Mouse (Mus musculus) CH12.LX (cell line): Measurements from ENCODE around the gene Cdc34. TPM values are rescaled to one million over a fixed set of nuclear protein-coding genes. Genes with fewer than 3 reads are reported as not detected.

Experiments used
- DNase-seq: peaks from one replicate; pipeline ENCODE4 v3.0.0-alpha.2; 2013; ENCODE audit errors: extremely low read depth
- H3K27ac ChIP-seq: 2 replicates; pipeline ENCODE4 v1.5.1; 2012; ENCODE audit warnings: low read depth, mild to moderate bottlenecking, control low read depth, moderate library complexity; ENCODE audit not compliant: insufficient read depth
- H3K27me3 ChIP-seq: replicated peaks from 2 replicates; pipeline ENCODE3; 2012; ENCODE audit warnings: inconsistent platforms
- H3K36me3 ChIP-seq, 2 experiments: replicated peaks in 1 of 2; 2 replicates each; pipeline versions ENCODE3 to v1.6.1; 2012; ENCODE audit warnings: inconsistent platforms in 1 of 2, low read length in 1 of 2, mild to moderate bottlenecking in 1 of 2, mixed read lengths in 1 of 2, moderate library complexity in 1 of 2; ENCODE audit not compliant: control insufficient read depth in 1 of 2, insufficient read depth in 1 of 2
- H3K4me1 ChIP-seq, 2 experiments: 2 replicates each; pipeline ENCODE4 v1.6.1; 2012; ENCODE audit warnings: inconsistent platforms in 1 of 2, moderate library complexity in 1 of 2; ENCODE audit not compliant: insufficient read depth in 2 of 2, control insufficient read depth in 1 of 2
- H3K4me2 ChIP-seq: 2 replicates; pipeline ENCODE4 v1.6.1; 2012; ENCODE audit warnings: low read depth, mild to moderate bottlenecking, control low read depth; ENCODE audit not compliant: poor library complexity, insufficient read depth, severe bottlenecking
- H3K4me3 ChIP-seq, 3 experiments: fragments of 150-350 bp in 1 of 3; sonication (generic) in 1 of 3; replicated peaks in 1 of 3; 2 replicates each; pipeline versions ENCODE3 to v1.5.1; 2011 to 2012; ENCODE audit warnings: low read depth in 2 of 3, low read length in 2 of 3, mild to moderate bottlenecking in 2 of 3, moderate library complexity in 2 of 3, control low read depth in 1 of 3, improper control_type of control experiment in 1 of 3, inconsistent platforms in 1 of 3, mixed read lengths in 1 of 3; ENCODE audit not compliant: poor library complexity in 1 of 3
- H3K79me2 ChIP-seq: replicated peaks from 2 replicates; pipeline ENCODE4 v1.6.1; 2012; ENCODE audit warnings: mild to moderate bottlenecking, moderate library complexity; ENCODE audit not compliant: control insufficient read depth, poor library complexity, insufficient read depth, severe bottlenecking; ENCODE audit errors: extremely low read depth
- H3K9ac ChIP-seq: 2 replicates; pipeline ENCODE4 v1.6.1; 2012; ENCODE audit warnings: low read depth, mild to moderate bottlenecking, control low read depth, moderate library complexity; ENCODE audit not compliant: insufficient read depth
- H3K9me3 ChIP-seq: replicated peaks from 2 replicates; pipeline ENCODE3; 2012; ENCODE audit warnings: low read length, inconsistent platforms, mixed read lengths
- BHLHE40 ChIP-seq: IDR thresholded peaks from 2 replicates; pipeline ENCODE4 v1.6.1; 2011; ENCODE audit warnings: mild to moderate bottlenecking, low read depth, low read length, improper control_type of control experiment
- CHD1 ChIP-seq: IDR thresholded peaks from 2 replicates; pipeline ENCODE4 v1.6.1; 2012; ENCODE audit warnings: low read depth, low read length, improper control_type of control experiment, inconsistent platforms
- CHD2 ChIP-seq: IDR thresholded peaks from 2 replicates; pipeline ENCODE4 v1.6.1; 2011; ENCODE audit warnings: low read length, improper control_type of control experiment
- CTCF ChIP-seq, 2 experiments: IDR thresholded peaks in 1 of 2; conservative IDR thresholded peaks in 1 of 2; 2 replicates each; pipeline ENCODE4 v1.5.1; 2011 to 2012; ENCODE audit warnings: low read depth in 2 of 2, low read length in 2 of 2, improper control_type of control experiment in 1 of 2, inconsistent platforms in 1 of 2, mild to moderate bottlenecking in 1 of 2, moderate library complexity in 1 of 2
- EP300 ChIP-seq: IDR thresholded peaks from 2 replicates; pipeline ENCODE4 v1.6.1; 2011; ENCODE audit warnings: low read length, improper control_type of control experiment
- ETS1 ChIP-seq: conservative IDR thresholded peaks from 2 replicates; pipeline ENCODE4 v1.6.1; 2012; ENCODE audit warnings: low read depth, mild to moderate bottlenecking, inconsistent platforms, low read length, improper control_type of control experiment, moderate library complexity
- HCFC1 ChIP-seq: IDR thresholded peaks from 2 replicates; pipeline ENCODE4 v1.6.1; 2012; ENCODE audit warnings: low read depth, mild to moderate bottlenecking, inconsistent platforms, low read length, improper control_type of control experiment
- IRF4 ChIP-seq: IDR thresholded peaks from 2 replicates; pipeline ENCODE4 v1.6.1; 2014; ENCODE audit warnings: low read depth, mild to moderate bottlenecking, inconsistent platforms, low read length, improper control_type of control experiment
- JUN ChIP-seq: IDR thresholded peaks from 2 replicates; pipeline ENCODE4 v1.6.1; 2011; ENCODE audit warnings: low read depth, mild to moderate bottlenecking, low read length, improper control_type of control experiment, moderate library complexity; ENCODE audit not compliant: insufficient read depth
- JUND ChIP-seq: conservative IDR thresholded peaks from 2 replicates; pipeline ENCODE4 v1.6.1; 2011; ENCODE audit warnings: low read depth, low read length, improper control_type of control experiment
- KAT2A ChIP-seq: IDR thresholded peaks from 2 replicates; pipeline ENCODE4 v1.6.1; 2012; ENCODE audit warnings: low read length, improper control_type of control experiment, inconsistent platforms; ENCODE audit not compliant: insufficient replicate concordance
- MAFK ChIP-seq: IDR thresholded peaks from 2 replicates; pipeline ENCODE4 v1.6.1; 2011; ENCODE audit warnings: low read length, improper control_type of control experiment; ENCODE audit not compliant: insufficient replicate concordance
- MAX ChIP-seq: IDR thresholded peaks from 2 replicates; pipeline ENCODE4 v1.6.1; 2011; ENCODE audit warnings: low read length, improper control_type of control experiment
- MAZ ChIP-seq: IDR thresholded peaks from 2 replicates; pipeline ENCODE4 v1.6.1; 2012; ENCODE audit warnings: low read depth, mild to moderate bottlenecking, inconsistent platforms, low read length, improper control_type of control experiment, moderate library complexity
- MEF2A ChIP-seq: IDR thresholded peaks from 2 replicates; pipeline ENCODE4 v1.6.1; 2014; ENCODE audit warnings: low read depth, mild to moderate bottlenecking, inconsistent platforms, low read length, improper control_type of control experiment, borderline replicate concordance
- MXI1 ChIP-seq: IDR thresholded peaks from 2 replicates; pipeline ENCODE4 v1.6.1; 2011; ENCODE audit warnings: mild to moderate bottlenecking, low read depth, low read length, improper control_type of control experiment
- MYC ChIP-seq: IDR thresholded peaks from 2 replicates; pipeline ENCODE4 v1.6.1; 2011; ENCODE audit warnings: low read depth, mild to moderate bottlenecking, improper control_type of control experiment, low read length
- NELFE ChIP-seq: IDR thresholded peaks from 2 replicates; pipeline ENCODE4 v1.6.1; 2011; ENCODE audit warnings: low read depth, low read length, improper control_type of control experiment
- NRF1 ChIP-seq: IDR thresholded peaks from 2 replicates; pipeline ENCODE4 v1.6.1; 2014; ENCODE audit warnings: low read depth, mild to moderate bottlenecking, inconsistent platforms, low read length, improper control_type of control experiment, moderate library complexity
- PAX5 ChIP-seq: IDR thresholded peaks from 2 replicates; pipeline ENCODE4 v1.6.1; 2012; ENCODE audit warnings: low read length, inconsistent platforms, mixed read lengths
- POLR2A ChIP-seq: IDR thresholded peaks from 2 replicates; pipeline ENCODE4 v1.6.1; 2011; ENCODE audit warnings: low read depth, mild to moderate bottlenecking, improper control_type of control experiment, low read length
- RAD21 ChIP-seq: IDR thresholded peaks from 2 replicates; pipeline ENCODE4 v1.6.1; 2011; ENCODE audit warnings: low read depth, mild to moderate bottlenecking, low read length, improper control_type of control experiment, moderate library complexity
- RCOR1 ChIP-seq: conservative IDR thresholded peaks from 2 replicates; pipeline ENCODE4 v1.6.1; 2012; ENCODE audit warnings: low read depth, mild to moderate bottlenecking, inconsistent platforms, low read length, improper control_type of control experiment
- SIN3A ChIP-seq: IDR thresholded peaks from 2 replicates; pipeline ENCODE4 v1.6.1; 2012; ENCODE audit warnings: low read length, improper control_type of control experiment, inconsistent platforms
- SMC3 ChIP-seq: IDR thresholded peaks from 2 replicates; pipeline ENCODE4 v1.6.1; 2011; ENCODE audit warnings: low read depth, low read length, improper control_type of control experiment
- TCF12 ChIP-seq: IDR thresholded peaks from 2 replicates; pipeline ENCODE4 v1.6.1; 2014; ENCODE audit warnings: low read depth, mild to moderate bottlenecking, inconsistent platforms, low read length, improper control_type of control experiment
- ZC3H11A ChIP-seq: IDR thresholded peaks from 2 replicates; pipeline ENCODE4 v1.6.1; 2012; ENCODE audit warnings: low read depth, mild to moderate bottlenecking, inconsistent platforms, low read length, improper control_type of control experiment
- ZKSCAN1 ChIP-seq: IDR thresholded peaks from 2 replicates; pipeline ENCODE4 v1.6.1; 2012; ENCODE audit warnings: low read depth, inconsistent platforms, low read length, improper control_type of control experiment, borderline replicate concordance
- ZMIZ1 ChIP-seq: IDR thresholded peaks from 2 replicates; pipeline ENCODE4 v1.6.1; 2012; ENCODE audit warnings: low read depth, mild to moderate bottlenecking, inconsistent platforms, low read length, improper control_type of control experiment
- ZNF384 ChIP-seq: IDR thresholded peaks from 2 replicates; pipeline ENCODE4 v1.6.1; 2012; ENCODE audit warnings: low read depth, low read length, improper control_type of control experiment, inconsistent platforms
- dilution Hi-C: fragments of 300-500 bp; cut with MboI; formaldehyde crosslinking; loops from 2 replicates; pipeline ENCODE4 v1.14.3; 2020; ENCODE audit warnings: low sequenced_read_pairs; ENCODE audit not compliant: extremely low pct_unique_long_range_greater_than_20kb, extremely low pct_ligation_motif_present
- in situ Hi-C: fragments of 300-500 bp; cut with MboI; formaldehyde crosslinking; loops from 3 replicates; pipeline ENCODE4 v1.14.3; 2019; ENCODE audit warnings: low sequenced_read_pairs, low pct_ligation_motif_present, low pct_unique_long_range_greater_than_20kb, mixed read lengths
- polyA plus RNA-seq: library from polyadenylated mRNA; unstranded; fragments of >175 nt; gene quantifications from 2 replicates; pipeline ENCODE4 v1.2.1, GENCODE M21; 2012; ENCODE audit warnings: low read depth; ENCODE audit not compliant: insufficient read length
- total RNA-seq, 2 experiments: library from RNA; depleted of rRNA; stranded (reverse); fragments of 300-350 nt in 1 of 2; fragments of >200 nt in 1 of 2; gene quantifications; 2 replicates each; pipeline ENCODE4 v1.2.3; 2012 to 2014

Cdc34 gene
- total and polyA plus RNA-seq, 3 experiments, result 314 to 335 (median 331) TPM

DNA sequence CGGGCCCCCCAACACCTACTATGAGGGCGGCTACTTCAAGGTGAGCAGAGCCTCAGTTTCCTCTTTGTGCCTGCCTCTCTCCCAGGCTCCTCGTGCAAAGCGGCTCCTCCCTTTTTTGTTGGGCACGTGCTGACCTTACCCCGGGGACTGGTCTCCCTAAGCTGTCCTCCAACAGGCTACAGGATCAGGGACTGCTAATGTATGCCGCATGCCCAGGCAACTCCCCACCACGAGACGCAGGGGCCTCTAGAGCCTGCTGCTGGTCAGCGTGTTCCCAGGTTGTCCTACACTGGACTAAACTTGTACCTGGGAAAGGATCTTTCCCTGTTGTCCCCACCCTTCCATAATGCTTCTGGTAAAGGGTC, 538 bp downstream of the Cdc34 start:
- H3K79me2 ChIP-seq, result peaks cover 31% of the 10 kb centered on the region
- in situ Hi-C loops (no loop called here), dilution Hi-C loops (no loop called here)
- peak overlapping the region; percentile 92 to 98 (median 93) for H3K4me3 ChIP-seq
- H3K36me3 ChIP-seq, result peaks cover 28 to 42% of the 10 kb centered on the region in 2 experiments
- H3K9ac ChIP-seq, result peak overlapping the region; percentile 97
- peaks cover 2% of the 10 kb centered on the region for H3K9me3 ChIP-seq
- peak overlapping the region; percentile 58 for H3K27ac ChIP-seq
- peak overlapping the region; percentile 69; the same call in 1 of the 2 replicates for H3K4me2 ChIP-seq
- no peaks in the 10 kb centered on the region for H3K27me3 ChIP-seq
- no peak for TF ChIP-seq CTCF (conservative IDR thresholded peaks at IDR 0.05 in 1 of 2, IDR thresholded peaks at IDR 0.05 in 1 of 2; ENCODE audit: low read depth in 2 of 2, low read length in 2 of 2)
- TF ChIP-seq NELFE, result no peak
- TF ChIP-seq MYC, result peak; percentile 47; the same call in 1 of the 2 replicates
- 0 out of 2 replicates have a peak, but pooled peaks have one; percentile 42 for TF ChIP-seq BHLHE40
- TF ChIP-seq PAX5, result no peak
- peak; percentile 30; the same call in 1 of the 2 replicates for TF ChIP-seq MAX
- H3K4me1 ChIP-seq, result peaks cover 24 to 35% of the 10 kb centered on the region in 2 experiments
- DNase-seq, result no peak

DNA sequence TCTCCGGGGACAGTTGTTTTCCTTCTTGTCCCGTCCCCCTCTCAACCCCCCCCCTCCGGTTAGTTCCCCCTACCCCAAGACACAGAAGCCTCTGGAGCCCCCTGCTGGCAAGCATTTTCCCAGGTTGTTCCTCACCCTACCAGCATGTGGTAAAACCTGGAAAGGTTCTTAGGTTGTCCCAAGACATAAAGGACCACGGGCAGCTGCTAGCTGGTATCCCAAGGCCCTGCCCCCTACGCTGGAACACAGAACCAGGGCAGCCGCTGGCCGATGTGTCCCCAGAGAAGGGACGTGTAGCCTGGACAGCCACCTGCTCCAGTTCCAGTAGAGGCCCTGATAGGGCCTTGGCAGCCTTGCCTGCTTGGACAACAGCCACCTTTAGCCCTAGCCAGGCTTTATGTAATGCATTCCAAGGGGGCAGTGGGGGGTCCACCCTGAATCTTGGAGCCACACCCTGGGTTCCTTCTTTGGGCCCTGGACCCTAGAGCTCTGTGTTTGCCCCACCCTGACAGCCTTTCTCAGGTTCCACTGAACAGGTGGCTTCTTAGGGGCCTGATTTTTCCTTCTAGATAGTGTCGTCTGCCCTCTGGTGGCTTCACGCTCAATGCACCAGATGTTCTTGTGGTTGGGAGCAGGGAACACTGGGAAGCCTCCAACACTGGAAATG, 1.1 kb downstream of the Cdc34 start:
- Histone ChIP-seq H3K9ac (peak overlapping the region; percentile 97), H3K36me3 (peaks cover 34 to 47% of the 10 kb centered on the region in 2 experiments), H3K9me3 (peaks cover 2% of the 10 kb centered on the region), H3K4me2 (peak overlapping the region; percentile 69), H3K79me2 (peaks cover 31% of the 10 kb centered on the region), H3K27ac (no peak overlapping the region), H3K4me3 (peak overlapping the region; percentile 92 to 98 (median 93)), H3K27me3 (no peaks in the 10 kb centered on the region), H3K4me1 (peaks cover 24 to 35% of the 10 kb centered on the region in 2 experiments)
- in situ Hi-C loops (no loop called here), dilution Hi-C loops (no loop called here)
- no peak for TF ChIP-seq EP300
- TF ChIP-seq CHD2, result no peak
- no peak for TF ChIP-seq TCF12
- TF ChIP-seq IRF4, result no peak
- no peak for TF ChIP-seq POLR2A
- no peak; the same call in 1 of the 2 replicates for TF ChIP-seq MAX
- no peak for TF ChIP-seq JUN
- TF ChIP-seq ZKSCAN1, result no peak
- no peak for TF ChIP-seq MAZ
- no peak for TF ChIP-seq JUND
- TF ChIP-seq MXI1, result no peak; the same call in 1 of the 2 replicates
- no peak for TF ChIP-seq HCFC1
- TF ChIP-seq KAT2A, result no peak
- TF ChIP-seq MYC, result no peak; the same call in 1 of the 2 replicates
- 0 out of 2 replicates have a peak, but pooled peaks have one; percentile 14 for TF ChIP-seq NRF1
- no peak for TF ChIP-seq ETS1
- TF ChIP-seq CHD1, result no peak
- no peak for TF ChIP-seq MAFK
- TF ChIP-seq SMC3, result peak; percentile 46
- no peak for TF ChIP-seq ZMIZ1
- peak; percentile 40 for TF ChIP-seq RAD21
- TF ChIP-seq ZC3H11A, result no peak
- no peak for TF ChIP-seq BHLHE40
- TF ChIP-seq ZNF384, result no peak
- peak; percentile 23; the same call in 1 of the 2 replicates for TF ChIP-seq SIN3A
- TF ChIP-seq RCOR1, result no peak
- no peak for TF ChIP-seq NELFE
- no peak for TF ChIP-seq MEF2A
- peak in 1 of 2 experiments; percentile 68; a peak in 2 of 4 replicates for TF ChIP-seq CTCF (conservative IDR thresholded peaks at IDR 0.05 in 1 of 2, IDR thresholded peaks at IDR 0.05 in 1 of 2; ENCODE audit: low read depth in 2 of 2, low read length in 2 of 2)
- DNase-seq, result peak; percentile 74
